Mouse (Mus musculus) midbrain, postnatal 0 days (tissue): Measurements from ENCODE around the gene Card9. TPM values are rescaled to one million over a fixed set of nuclear protein-coding genes. Genes with fewer than 3 reads are reported as not detected.

Experiments
- ATAC-seq: fragments of 200-750 bp; cut with Nextera tagmentation; 2 replicates; pipeline ENCODE4 v1.8.0; 2017; ENCODE audit warnings: moderate number of reproducible peaks, mild to moderate bottlenecking, moderate TSS enrichment, moderate library complexity; ENCODE audit not compliant: low FRiP score
- DNase-seq: peaks from one replicate; pipeline ENCODE4 v3.0.0-alpha.2; 2015; ENCODE audit warnings: low spot score
- H3K27ac ChIP-seq: fragments of 300-500 bp; sonication (generic); 2 replicates; pipeline ENCODE4 v1.5.1; 2014; ENCODE audit warnings: low read depth, mild to moderate bottlenecking, low read length, mixed read lengths
- H3K27me3 ChIP-seq: fragments of 300-500 bp; sonication (generic); 2 replicates; pipeline ENCODE4 v1.6.1; 2014; ENCODE audit warnings: low read length, control low read depth, mixed read lengths; ENCODE audit not compliant: insufficient read depth
- H3K36me3 ChIP-seq: fragments of 300-500 bp; sonication (generic); 2 replicates; pipeline ENCODE4 v1.6.1; 2014; ENCODE audit warnings: low read length, control low read depth, mixed read lengths; ENCODE audit not compliant: insufficient read depth
- H3K4me1 ChIP-seq: fragments of 300-500 bp; sonication (generic); 2 replicates; pipeline ENCODE4 v1.6.1; 2014; ENCODE audit warnings: mild to moderate bottlenecking, control low read depth, antibody characterized with exemption, low read length, mixed read lengths; ENCODE audit not compliant: insufficient read depth
- H3K4me2 ChIP-seq: fragments of 300-500 bp; sonication (generic); 2 replicates; pipeline ENCODE4 v1.6.1; 2014; ENCODE audit warnings: low read depth, mild to moderate bottlenecking, low read length, mixed read lengths; ENCODE audit not compliant: poor library complexity, severe bottlenecking
- H3K4me3 ChIP-seq: fragments of 300-500 bp; sonication (generic); 2 replicates; pipeline ENCODE4 v1.5.1; 2014; ENCODE audit warnings: low read depth, mild to moderate bottlenecking, low read length, moderate library complexity
- H3K9ac ChIP-seq: fragments of 300-500 bp; sonication (generic); replicated peaks from 2 replicates; pipeline ENCODE4 v1.6.1; 2014; ENCODE audit warnings: mild to moderate bottlenecking, low read length, moderate library complexity, mixed read lengths; ENCODE audit not compliant: poor library complexity, severe bottlenecking
- H3K9me3 ChIP-seq: fragments of 300-500 bp; sonication (generic); 2 replicates; pipeline ENCODE4 v1.6.1; 2016; ENCODE audit warnings: low read length, control low read depth
- CTCF ChIP-seq: IDR thresholded peaks from 2 replicates; pipeline ENCODE4 v1.5.1; 2016; ENCODE audit warnings: antibody characterized with exemption, mild to moderate bottlenecking
- WGBS: fragments of 180-500 bp; shearing (Covaris S2); extraction: QIAGEN DNeasy Blood & Tissue Kit; methylation state at CpG from one replicate; pipeline ENCODE4 v1.1.7; 2014; 5-methylcytosine and 5-hydroxymethylcytosine counted together
- polyA plus RNA-seq: library from polyadenylated mRNA; unstranded; fragments of >200 nt; fragmentation: Nextera tagmentation; extraction: Ambion mirVana; gene quantifications from 2 replicates; pipeline ENCODE4 v1.2.1, GENCODE M21; 2015
- total RNA-seq: library from RNA; depleted of rRNA; stranded (reverse); fragments of >200 nt; gene quantifications from 2 replicates; pipeline ENCODE4 v1.2.3, GENCODE M21; 2014

Gene Card9
- total and polyA plus RNA-seq, 2 experiments from 2014 or later: 1.6 to 11.9 TPM

DNA sequence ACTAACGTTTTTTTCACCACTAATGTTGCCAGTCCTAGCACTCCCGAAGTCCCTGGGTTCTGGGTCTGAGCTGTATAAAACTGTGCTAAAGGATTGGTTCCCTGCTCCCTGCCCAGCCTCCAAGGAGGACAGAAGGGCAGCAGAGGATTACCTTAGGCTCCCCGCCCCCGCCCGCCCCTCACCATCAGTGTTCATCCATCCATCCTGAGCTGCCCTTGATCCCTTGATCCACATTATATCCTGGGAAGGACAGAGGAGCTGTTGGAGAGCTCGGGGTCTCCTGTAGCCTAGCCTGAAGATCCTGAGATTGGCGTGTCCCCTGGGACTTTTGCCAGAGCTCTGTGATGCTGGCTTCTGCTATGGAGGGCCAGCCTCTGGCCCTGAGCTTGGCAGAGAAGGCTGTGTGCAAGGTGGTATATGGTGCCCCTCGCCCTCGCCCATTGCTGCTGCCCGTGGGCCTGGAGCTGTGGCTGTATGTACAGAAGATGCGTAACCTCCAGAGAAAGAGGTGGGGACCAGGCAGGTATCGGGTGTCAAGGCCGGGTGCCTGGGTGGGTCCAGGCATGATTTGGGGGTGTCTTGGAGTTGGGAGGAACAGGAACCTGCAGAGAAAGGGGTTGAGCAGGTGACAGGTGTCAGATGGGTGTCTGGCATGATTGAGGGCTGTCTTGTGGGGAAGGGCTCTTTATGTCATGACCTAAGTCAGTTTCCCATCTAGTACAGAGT lies 41.0 kb downstream of the Card9 start:
- peaks cover 27% of the 10 kb centered on the region for H3K4me1 ChIP-seq
- no peaks in the 10 kb centered on the region for H3K27me3 ChIP-seq
- DNase-seq (no peak), ATAC-seq (no peak)
- 0 out of 2 replicates have a peak overlapping the region, but pooled peaks have one; percentile 2 for H3K27ac ChIP-seq
- 75% methylated on average over 13 of the region's 13 CpGs for WGBS
- H3K4me2 ChIP-seq: no peak overlapping the region
- no peak for TF ChIP-seq CTCF
- peaks cover 23% of the 10 kb centered on the region for H3K36me3 ChIP-seq
- no peak overlapping the region for H3K4me3 ChIP-seq
- H3K9me3 ChIP-seq: no peaks in the 10 kb centered on the region
- no peak overlapping the region; the same call in 1 of the 2 replicates for H3K9ac ChIP-seq

DNA sequence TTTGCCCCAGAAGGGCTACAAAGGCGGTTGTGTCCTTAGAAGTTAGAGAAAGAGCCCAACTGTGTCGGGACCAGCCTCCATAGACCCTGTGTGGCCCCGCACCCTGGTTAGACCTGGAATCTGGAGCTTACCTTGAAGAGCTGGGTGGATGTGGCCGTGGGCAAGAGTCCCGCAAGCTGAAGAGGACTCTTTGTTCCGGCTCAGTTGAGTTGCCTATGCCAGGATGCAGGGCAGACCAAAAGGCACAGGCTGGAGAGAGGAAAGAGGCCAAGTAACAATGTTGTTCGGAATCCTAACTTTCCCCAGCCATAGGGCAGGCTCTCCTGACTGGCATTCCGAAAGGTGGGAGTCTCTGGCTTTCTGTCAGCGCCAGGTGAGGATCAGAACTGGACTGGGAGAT lies 41.6 kb downstream of the Card9 start:
- Histone ChIP-seq H3K4me2 (no peak overlapping the region), H3K27ac (0 out of 2 replicates have a peak overlapping the region, but pooled peaks have one; percentile 2), H3K36me3 (peaks cover 17% of the 10 kb centered on the region), H3K4me3 (no peak overlapping the region), H3K9ac (no peak overlapping the region), H3K9me3 (no peaks in the 10 kb centered on the region), H3K27me3 (no peaks in the 10 kb centered on the region), H3K4me1 (peaks cover 27% of the 10 kb centered on the region)
- WGBS: 87% methylated on average over 9 of the region's 9 CpGs
- no peak for DNase-seq
- ATAC-seq: no peak
- TF ChIP-seq CTCF: no peak

GRCm38 (mm10) chr2:26317991-26318672 lies 42.6 kb downstream of the Card9 start:
- H3K9me3 ChIP-seq: no peaks in the 10 kb centered on the region
- no peaks in the 10 kb centered on the region for H3K27me3 ChIP-seq
- no peak overlapping the region for H3K27ac ChIP-seq
- H3K4me2 ChIP-seq: peak overlapping the region; percentile 94
- H3K9ac ChIP-seq: 0 out of 2 replicates have a peak overlapping the region, but pooled peaks have one; percentile 98
- peaks cover 27% of the 10 kb centered on the region for H3K4me1 ChIP-seq
- no peak overlapping the region; the same call in 1 of the 2 replicates for H3K4me3 ChIP-seq
- ATAC-seq (no peak), DNase-seq (no peak)
- 88% methylated on average over 3 of the region's 3 CpGs for WGBS
- peaks cover 8% of the 10 kb centered on the region for H3K36me3 ChIP-seq
- no peak for TF ChIP-seq CTCF

DNA sequence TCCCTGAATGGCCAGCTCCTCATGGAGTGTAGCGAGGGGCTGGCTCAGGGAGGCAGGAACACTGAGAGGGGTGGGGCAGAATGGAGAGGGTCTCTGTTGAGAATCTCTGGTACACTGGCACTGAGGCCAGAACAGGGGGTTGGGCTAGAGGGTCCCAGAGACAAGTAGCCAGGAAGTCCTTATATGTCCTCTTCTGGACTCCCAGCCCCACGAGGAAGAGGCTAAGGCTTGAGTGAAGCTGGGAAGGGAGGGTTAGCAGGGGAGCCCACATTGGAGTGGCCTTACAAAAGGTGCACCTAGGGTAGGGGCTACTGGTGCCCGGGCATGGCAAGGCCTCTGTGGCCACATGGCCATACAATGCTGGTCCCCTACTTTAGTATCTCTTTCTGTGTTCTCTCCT lies 43.3 kb downstream of the Card9 start:
- H3K4me1 ChIP-seq: peaks cover 27% of the 10 kb centered on the region
- H3K9me3 ChIP-seq: no peaks in the 10 kb centered on the region
- H3K27ac ChIP-seq: no peak overlapping the region
- H3K4me2 ChIP-seq: peak overlapping the region; percentile 94
- DNase-seq (no peak), ATAC-seq (no peak)
- peaks cover 2% of the 10 kb centered on the region; the same call in 1 of the 2 replicates for H3K36me3 ChIP-seq
- 58% methylated on average over 3 of the region's 3 CpGs for WGBS
- H3K9ac ChIP-seq: peak overlapping the region; percentile 98
- H3K27me3 ChIP-seq: no peaks in the 10 kb centered on the region
- no peak for TF ChIP-seq CTCF
- peak overlapping the region; percentile 83 for H3K4me3 ChIP-seq

DNA sequence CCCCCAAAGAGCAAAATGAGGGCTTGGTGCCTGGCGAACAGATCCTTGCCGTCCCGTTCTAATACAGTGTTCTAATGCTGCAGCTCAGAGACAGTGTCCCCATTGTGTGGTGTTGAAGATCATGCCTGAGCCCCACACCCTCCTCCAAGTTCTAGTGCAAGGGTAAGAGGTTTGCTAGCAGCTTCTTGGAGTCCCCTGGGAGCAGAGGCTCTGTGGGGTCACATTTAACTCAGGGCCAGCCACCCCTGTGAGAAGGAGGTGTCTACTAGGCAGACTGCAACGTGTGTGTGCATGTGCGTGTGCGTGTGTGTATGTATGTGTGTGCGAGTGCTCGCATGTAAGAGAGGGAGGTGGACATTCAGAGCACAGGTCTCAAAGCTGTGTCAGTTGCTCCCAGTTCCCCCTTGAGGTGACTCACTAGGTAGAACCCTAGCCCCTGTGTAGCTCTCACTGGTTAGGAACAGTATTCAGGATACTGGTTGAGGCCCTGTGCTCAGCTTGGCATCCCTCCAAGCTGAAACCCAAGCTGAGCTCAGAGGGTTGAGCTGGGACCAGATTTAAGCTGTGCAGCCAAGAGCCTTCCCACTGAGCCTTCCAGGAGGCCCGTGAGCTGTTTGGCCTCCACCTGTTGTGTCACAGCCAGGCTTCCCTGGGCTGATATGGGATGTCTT lies 44.0 kb downstream of the Card9 start:
- 41% methylated on average over 9 of the region's 9 CpGs for WGBS
- Histone ChIP-seq H3K9ac (peak overlapping the region; percentile 98), H3K4me2 (peak overlapping the region; percentile 94), H3K4me3 (peak overlapping the region; percentile 83), H3K27ac (peak overlapping the region; percentile 91), H3K9me3 (no peaks in the 10 kb centered on the region), H3K4me1 (peaks cover 27% of the 10 kb centered on the region), H3K36me3 (no peaks in the 10 kb centered on the region), H3K27me3 (no peaks in the 10 kb centered on the region)
- DNase-seq (peak; percentile 35), ATAC-seq (no peak)
- no peak for TF ChIP-seq CTCF
